Mouse (Mus musculus): Measurements from ENCODE around the gene Osbp2. TPM values are rescaled to one million over a fixed set of nuclear protein-coding genes. Genes with fewer than 3 reads are reported as not detected.

Gene Osbp2
- polyA plus RNA-seq, 1 experiment from 2014 or later = 0.33 TPM

- Histone ChIP-seq H3K4me3 (peak overlapping the region; percentile 44), H3K4me2 (peak overlapping the region; percentile 65), H3K4me1 (peaks cover 11% of the 10 kb centered on the region), H3K27ac (replicated peaks) (no peak overlapping the region), H3K36me3 (no peaks in the 10 kb centered on the region), H3K9ac (no peak overlapping the region), H3K9me3 (no peaks in the 10 kb centered on the region), H3K27me3 (replicated peaks) (peaks cover 70% of the 10 kb centered on the region)
- ATAC-seq (ENCODE audit: extremely low read depth, insufficient number of reproducible peaks, low FRiP score, low TSS enrichment) = no peak
- 37% methylated on average over 6 of the region's 6 CpGs for WGBS
Observed at GRCm38 (mm10) chr11:3773782-3774462, 89.8 kb downstream of the Osbp2 start.

GRCm38 (mm10) chr11:3773136-3773535, 90.6 kb downstream of the Osbp2 start:
- H3K4me3 ChIP-seq = no peak overlapping the region
- H3K27me3 ChIP-seq (replicated peaks) = peaks cover 70% of the 10 kb centered on the region

DNA sequence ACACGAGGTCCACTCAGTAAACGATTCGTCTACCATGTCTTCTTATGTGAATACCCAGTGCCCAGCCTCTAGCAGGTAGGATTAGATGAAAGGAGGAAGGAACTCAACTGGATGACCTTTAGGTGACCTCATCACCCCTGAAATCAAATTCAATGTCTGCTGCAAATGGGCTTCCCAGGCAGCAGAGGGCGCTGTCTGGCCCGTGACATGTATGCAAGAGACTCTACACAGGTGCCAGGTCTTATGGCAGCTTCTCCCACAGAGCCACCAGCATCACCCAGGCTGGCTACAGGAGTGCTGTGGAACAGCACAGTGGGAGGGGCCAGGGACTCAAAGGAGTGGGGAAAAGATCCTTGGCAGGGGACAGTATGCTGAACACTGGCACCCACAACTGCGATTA, 92.4 kb downstream of the Osbp2 start:
- Histone ChIP-seq H3K27me3 (replicated peaks) (peaks cover 60% of the 10 kb centered on the region), H3K9ac (no peak overlapping the region), H3K9me3 (no peaks in the 10 kb centered on the region), H3K27ac (replicated peaks) (no peak overlapping the region), H3K4me3 (no peak overlapping the region), H3K36me3 (no peaks in the 10 kb centered on the region), H3K4me2 (no peak overlapping the region), H3K4me1 (peaks cover 11% of the 10 kb centered on the region)
- no peak for ATAC-seq (ENCODE audit: extremely low read depth, insufficient number of reproducible peaks, low FRiP score, low TSS enrichment)
- WGBS = 52% methylated on average over 6 of the region's 6 CpGs

More at GRCm38 (mm10) chr11:3773136-3773535, 90.6 kb downstream of the Osbp2 start:
- Histone ChIP-seq H3K27ac (replicated peaks) (no peak overlapping the region), H3K9ac (no peak overlapping the region), H3K4me2 (no peak overlapping the region), H3K36me3 (no peaks in the 10 kb centered on the region), H3K9me3 (no peaks in the 10 kb centered on the region), H3K4me1 (peaks cover 11% of the 10 kb centered on the region)
- ATAC-seq (ENCODE audit: extremely low read depth, insufficient number of reproducible peaks, low FRiP score, low TSS enrichment) = no peak
- 71% methylated on average over 8 of the region's 8 CpGs for WGBS

DNA sequence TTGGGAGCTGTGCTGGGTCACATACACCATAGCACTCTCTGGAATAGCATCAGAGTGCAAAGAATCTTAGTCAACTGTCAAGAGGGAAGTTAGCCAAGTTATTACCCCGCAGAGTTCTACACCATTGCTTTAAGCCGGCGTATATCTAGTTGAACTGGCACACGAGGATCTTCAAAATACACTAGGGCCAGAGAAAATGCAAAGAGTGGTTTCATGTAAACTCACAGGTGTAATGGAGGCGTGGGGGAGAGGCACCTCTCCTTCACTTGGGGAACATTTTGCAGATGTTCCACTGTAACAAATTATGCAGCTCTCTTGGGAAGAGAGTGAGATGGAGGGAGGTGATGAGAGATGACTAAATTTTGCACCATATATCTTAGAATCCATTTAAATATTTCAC, 95.9 kb downstream of the Osbp2 start:
- H3K4me1 ChIP-seq = no peaks in the 10 kb centered on the region
- no peak overlapping the region for H3K27ac ChIP-seq (replicated peaks)
- H3K9me3 ChIP-seq = no peaks in the 10 kb centered on the region
- WGBS = 78% methylated on average over 5 of the region's 5 CpGs
- no peak overlapping the region for H3K9ac ChIP-seq
- ATAC-seq (ENCODE audit: extremely low read depth, insufficient number of reproducible peaks, low FRiP score, low TSS enrichment) = no peak
- peaks cover 58% of the 10 kb centered on the region for H3K27me3 ChIP-seq (replicated peaks)
- no peak overlapping the region for H3K4me2 ChIP-seq
- no peaks in the 10 kb centered on the region for H3K36me3 ChIP-seq
- H3K4me3 ChIP-seq = no peak overlapping the region

DNA sequence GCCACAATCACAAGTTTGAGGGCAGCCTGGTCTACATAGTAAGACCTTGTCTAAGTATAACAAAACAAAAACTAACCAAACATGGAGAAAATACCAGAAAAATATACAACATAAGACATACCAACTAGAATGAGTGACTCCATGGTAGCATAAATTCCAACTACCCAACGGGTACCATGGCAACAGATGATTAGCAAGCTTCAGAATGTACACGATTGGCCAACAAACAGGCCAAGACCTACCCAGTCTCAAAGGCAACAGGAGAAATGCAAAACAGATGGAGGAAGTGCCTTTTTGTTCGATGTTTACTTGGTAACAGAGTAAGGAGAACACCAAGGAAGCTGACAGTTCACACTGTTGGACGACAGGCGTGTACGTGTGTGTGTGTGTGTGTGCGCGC, 96.7 kb downstream of the Osbp2 start:
- ATAC-seq (ENCODE audit: extremely low read depth, insufficient number of reproducible peaks, low FRiP score, low TSS enrichment) = no peak
- 80% methylated on average over 8 of the region's 8 CpGs for WGBS
- Histone ChIP-seq H3K9ac (no peak overlapping the region), H3K4me3 (no peak overlapping the region), H3K36me3 (no peaks in the 10 kb centered on the region), H3K27ac (replicated peaks) (no peak overlapping the region), H3K9me3 (no peaks in the 10 kb centered on the region), H3K27me3 (replicated peaks) (peaks cover 58% of the 10 kb centered on the region), H3K4me2 (no peak overlapping the region), H3K4me1 (no peaks in the 10 kb centered on the region)

DNA sequence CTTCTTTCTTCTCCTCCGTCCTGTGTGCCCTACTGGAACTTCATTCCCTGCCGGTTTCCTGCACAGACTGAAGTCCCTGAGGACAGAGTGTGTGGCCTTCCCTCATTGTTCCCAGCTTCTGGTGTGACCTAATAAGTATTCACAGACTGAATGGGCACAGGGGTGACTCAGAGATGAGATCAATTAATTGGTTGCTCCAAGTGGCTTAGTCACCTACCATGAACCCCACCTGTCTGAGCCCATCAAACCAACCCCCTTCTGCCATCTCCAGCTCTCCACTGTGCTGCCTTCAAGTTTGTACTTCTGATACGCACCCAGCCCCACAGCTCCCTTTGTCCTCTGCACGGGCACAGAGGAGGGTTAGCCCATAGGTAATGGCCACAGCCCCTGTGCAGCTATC, 99.4 kb downstream of the Osbp2 start:
- Histone ChIP-seq H3K4me2 (no peak overlapping the region), H3K9ac (no peak overlapping the region), H3K36me3 (no peaks in the 10 kb centered on the region), H3K4me1 (peaks cover 6% of the 10 kb centered on the region; the same call in 1 of the 2 replicates), H3K27ac (replicated peaks) (no peak overlapping the region), H3K4me3 (no peak overlapping the region), H3K9me3 (no peaks in the 10 kb centered on the region), H3K27me3 (replicated peaks) (peaks cover 72% of the 10 kb centered on the region)
- WGBS = 53% methylated on average over 4 of the region's 4 CpGs
- ATAC-seq (ENCODE audit: extremely low read depth, insufficient number of reproducible peaks, low FRiP score, low TSS enrichment) = no peak

DNA sequence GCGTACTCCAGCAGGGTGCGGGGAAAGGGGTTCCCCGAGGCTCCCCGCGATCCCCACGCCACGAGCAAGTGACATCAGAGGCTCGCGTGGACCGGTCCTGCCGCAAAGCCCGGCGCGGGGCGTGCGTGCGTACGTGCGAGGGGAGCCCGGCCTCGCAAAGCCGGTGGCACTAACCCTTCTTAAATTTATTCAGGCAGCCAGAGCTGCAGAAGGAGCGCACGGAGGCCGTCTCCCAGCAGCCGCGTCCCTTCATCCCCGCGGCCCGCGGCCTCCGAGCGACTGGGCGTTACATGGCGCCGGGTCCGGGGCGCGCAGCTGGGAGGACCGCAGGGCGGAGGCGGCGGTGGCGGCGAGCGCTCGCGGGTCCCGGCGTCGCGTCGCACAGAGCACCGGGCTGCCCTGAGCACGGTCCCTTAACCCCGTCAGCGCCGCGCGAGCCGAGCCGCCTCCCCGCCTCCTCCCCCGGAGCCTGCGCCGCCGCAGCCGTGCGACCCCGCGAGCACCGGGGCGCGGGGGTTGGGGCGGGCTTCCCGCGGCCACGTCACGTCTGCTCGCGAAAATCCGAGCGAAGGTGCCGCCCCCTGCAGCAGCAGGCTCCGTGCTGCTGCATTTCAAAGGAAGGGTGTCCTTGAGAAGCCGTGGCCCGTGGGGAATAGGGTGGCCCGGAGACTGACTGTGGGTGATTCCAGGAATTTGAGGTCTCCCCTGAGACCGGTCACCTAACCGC, 101.8 kb downstream of the Osbp2 start:
- H3K27ac ChIP-seq (replicated peaks) = no peak overlapping the region
- under 1% methylated on average over 90 of the region's 90 CpGs for WGBS
- no peak for ATAC-seq (ENCODE audit: extremely low read depth, insufficient number of reproducible peaks, low FRiP score, low TSS enrichment)

DNA sequence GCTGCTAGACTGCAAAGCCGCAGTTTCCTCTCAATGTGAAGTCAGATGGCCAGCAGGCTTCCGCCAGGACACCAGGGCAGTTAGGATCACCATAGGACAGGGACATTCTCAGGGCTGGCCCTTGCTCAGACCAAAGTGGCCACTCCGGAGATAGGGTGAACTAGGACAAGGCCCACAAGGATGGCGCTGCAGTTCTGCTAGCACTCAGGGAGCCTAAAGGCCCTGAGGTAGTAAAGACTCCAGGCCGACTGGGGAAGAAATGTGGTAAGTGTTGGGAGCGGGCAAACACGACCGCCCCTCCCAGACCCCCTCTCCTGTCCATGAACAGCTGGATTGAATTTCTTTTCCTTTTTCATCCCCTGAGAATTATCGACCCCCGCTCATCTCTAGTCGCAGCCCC, 102.4 kb downstream of the Osbp2 start:
- 11% methylated on average over 11 of the region's 11 CpGs for WGBS
- H3K36me3 ChIP-seq = no peaks in the 10 kb centered on the region

More for the DNA sequence above, 101.8 kb downstream of the Osbp2 start:
- Histone ChIP-seq H3K9ac (peak overlapping the region; percentile 78), H3K4me2 (peak overlapping the region; percentile 95), H3K27me3 (replicated peaks) (peaks cover 92% of the 10 kb centered on the region), H3K9me3 (no peaks in the 10 kb centered on the region), H3K36me3 (no peaks in the 10 kb centered on the region), H3K4me1 (peaks cover 6% of the 10 kb centered on the region; the same call in 1 of the 2 replicates), H3K4me3 (peak overlapping the region; percentile 64)

GRCm38 (mm10) chr11:3759433-3759832, 104.3 kb downstream of the Osbp2 start:
- Histone ChIP-seq H3K36me3 (no peaks in the 10 kb centered on the region), H3K4me3 (no peak overlapping the region), H3K4me2 (no peak overlapping the region), H3K27ac (replicated peaks) (no peak overlapping the region), H3K9ac (no peak overlapping the region), H3K9me3 (no peaks in the 10 kb centered on the region), H3K27me3 (replicated peaks) (peaks cover 76% of the 10 kb centered on the region), H3K4me1 (peaks cover 6% of the 10 kb centered on the region; the same call in 1 of the 2 replicates)
- 62% methylated on average over 5 of the region's 5 CpGs for WGBS
- no peak for ATAC-seq (ENCODE audit: extremely low read depth, insufficient number of reproducible peaks, low FRiP score, low TSS enrichment)

More for the DNA sequence above, 102.4 kb downstream of the Osbp2 start:
- Histone ChIP-seq H3K27ac (replicated peaks) (no peak overlapping the region), H3K9ac (peak overlapping the region; percentile 78), H3K27me3 (replicated peaks) (peaks cover 88% of the 10 kb centered on the region), H3K4me1 (peaks cover 6% of the 10 kb centered on the region; the same call in 1 of the 2 replicates), H3K9me3 (no peaks in the 10 kb centered on the region), H3K4me3 (peak overlapping the region; percentile 64), H3K4me2 (peak overlapping the region; percentile 95)
- ATAC-seq (ENCODE audit: extremely low read depth, insufficient number of reproducible peaks, low FRiP score, low TSS enrichment) = no peak

DNA sequence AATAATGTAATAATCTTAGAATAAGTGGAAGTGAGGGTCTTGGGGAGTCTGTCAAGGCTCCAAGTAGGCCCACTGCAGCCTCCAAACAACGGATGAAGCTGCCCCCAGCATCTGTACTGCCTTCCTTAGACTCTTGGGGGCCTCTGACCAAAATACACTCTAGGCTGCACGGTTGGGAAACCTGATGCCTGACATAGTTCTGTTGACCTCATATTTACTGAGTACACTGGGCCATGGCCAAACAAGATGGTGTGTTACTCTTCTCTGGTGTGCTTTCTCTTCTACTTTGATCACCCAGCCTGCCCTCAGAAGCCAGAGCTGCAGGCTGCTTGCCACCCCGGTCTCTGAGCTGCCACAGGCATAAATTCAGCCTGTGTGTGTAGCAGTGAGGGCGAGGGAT, 108.4 kb downstream of the Osbp2 start:
- no peak overlapping the region for H3K4me2 ChIP-seq
- H3K9ac ChIP-seq = no peak overlapping the region
- H3K4me3 ChIP-seq = no peak overlapping the region
- ATAC-seq (ENCODE audit: extremely low read depth, insufficient number of reproducible peaks, low FRiP score, low TSS enrichment) = no peak
- H3K9me3 ChIP-seq = no peaks in the 10 kb centered on the region
- no peaks in the 10 kb centered on the region for H3K4me1 ChIP-seq
- peaks cover 54% of the 10 kb centered on the region for H3K27me3 ChIP-seq (replicated peaks)
- H3K27ac ChIP-seq (replicated peaks) = no peak overlapping the region
- 66% methylated on average over 4 of the region's 4 CpGs for WGBS
- no peaks in the 10 kb centered on the region for H3K36me3 ChIP-seq

GRCm38 (mm10) chr11:3754685-3755084, 109.0 kb downstream of the Osbp2 start:
- WGBS = 56% methylated on average over 7 of the region's 7 CpGs
- Histone ChIP-seq H3K27ac (replicated peaks) (no peak overlapping the region), H3K36me3 (no peaks in the 10 kb centered on the region), H3K9ac (no peak overlapping the region), H3K4me3 (no peak overlapping the region), H3K4me1 (no peaks in the 10 kb centered on the region), H3K27me3 (replicated peaks) (peaks cover 54% of the 10 kb centered on the region), H3K4me2 (no peak overlapping the region), H3K9me3 (no peaks in the 10 kb centered on the region)
- no peak for ATAC-seq (ENCODE audit: extremely low read depth, insufficient number of reproducible peaks, low FRiP score, low TSS enrichment)
